Mouse (Mus musculus) intestine, embryonic 15.5 days (tissue): ENCODE measurements at regions not wholly inside any gene's neighbourhood (a gene's known extent, or its start where the extent isn't known, plus 50 kb on each side); places are given as distances from the start of the nearest gene placed in this dataset.

ENCODE experiments used
- ATAC-seq: fragments of 200-750 bp; cut with Nextera tagmentation; 2 replicates; pipeline ENCODE4 v1.8.0; 2017; ENCODE audit warnings: moderate TSS enrichment, moderate library complexity
- H3K27ac ChIP-seq: fragments of 300-500 bp; sonication (generic); 2 replicates; pipeline ENCODE4 v1.5.1; 2015; ENCODE audit warnings: mild to moderate bottlenecking, inconsistent platforms
- H3K27me3 ChIP-seq: fragments of 300-500 bp; sonication (generic); replicated peaks from 2 replicates; pipeline ENCODE4 v1.6.1; 2015; ENCODE audit warnings: inconsistent platforms
- H3K36me3 ChIP-seq: fragments of 300-500 bp; sonication (generic); 2 replicates; pipeline ENCODE4 v1.6.1; 2015; ENCODE audit warnings: inconsistent platforms
- H3K4me1 ChIP-seq: fragments of 300-500 bp; sonication (generic); replicated peaks from 2 replicates; pipeline ENCODE4 v1.6.1; 2015; ENCODE audit warnings: inconsistent platforms
- H3K4me2 ChIP-seq: fragments of 300-500 bp; sonication (generic); replicated peaks from 2 replicates; pipeline ENCODE4 v1.6.1; 2015; ENCODE audit warnings: mild to moderate bottlenecking, inconsistent platforms
- H3K4me3 ChIP-seq: fragments of 300-500 bp; sonication (generic); replicated peaks from 2 replicates; pipeline ENCODE4 v1.5.1; 2015; ENCODE audit warnings: inconsistent platforms
- H3K9ac ChIP-seq: fragments of 300-500 bp; sonication (generic); 2 replicates; pipeline ENCODE4 v1.6.1; 2015; ENCODE audit warnings: inconsistent platforms
- H3K9me3 ChIP-seq: fragments of 300-500 bp; sonication (generic); 2 replicates; pipeline ENCODE4 v1.6.1; 2016; ENCODE audit warnings: inconsistent platforms
- WGBS: fragments of 180-500 bp; shearing (Covaris S2); methylation state at CpG from one replicate; pipeline ENCODE4 v1.1.7; 2015; 5-methylcytosine and 5-hydroxymethylcytosine counted together

DNA sequence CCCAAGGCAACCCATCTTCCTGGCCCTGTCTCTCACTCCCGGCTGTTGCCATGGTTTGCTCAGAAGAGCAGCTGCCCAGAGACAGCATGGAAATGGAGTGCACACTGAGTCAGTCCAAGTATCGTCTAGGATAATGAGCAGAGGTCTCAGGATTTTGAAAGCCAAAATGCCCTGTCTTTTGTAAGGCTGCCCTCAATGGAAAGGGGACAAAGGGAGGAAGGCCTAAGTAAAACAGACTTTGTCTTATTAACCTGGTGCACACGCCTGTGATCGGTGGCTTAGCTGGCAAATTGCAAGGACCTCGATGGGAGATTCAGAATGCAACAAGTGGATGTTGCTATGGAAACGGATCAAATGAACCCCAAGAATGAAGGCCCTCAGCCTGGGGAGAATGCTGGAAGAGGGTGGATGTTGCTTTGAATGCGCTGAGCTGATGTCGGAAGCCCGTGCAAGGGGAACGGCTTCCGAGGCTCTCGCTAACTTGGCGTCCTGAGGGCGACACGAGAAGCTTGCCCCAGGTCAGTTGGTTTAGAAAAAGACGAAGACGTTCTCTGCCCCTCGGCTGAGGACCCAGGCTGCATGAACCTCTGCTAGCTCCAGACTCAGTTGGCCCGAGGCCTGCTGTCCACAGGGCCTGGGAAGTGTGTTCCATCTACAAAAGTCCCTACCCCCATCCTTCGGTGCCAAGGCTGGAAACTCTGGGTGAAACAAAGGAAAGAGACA, 107.8 kb upstream of the Nebl start:
- H3K27me3 ChIP-seq = no peaks in the 10 kb centered on the region
- H3K4me3 ChIP-seq = no peak overlapping the region
- no peaks in the 10 kb centered on the region for H3K36me3 ChIP-seq
- ATAC-seq = no peak
- no peak overlapping the region for H3K27ac ChIP-seq
- WGBS = 90% methylated on average over 20 of the region's 20 CpGs
- H3K4me2 ChIP-seq = no peak overlapping the region
- no peaks in the 10 kb centered on the region for H3K9me3 ChIP-seq
- H3K4me1 ChIP-seq = no peaks in the 10 kb centered on the region
- H3K9ac ChIP-seq = no peak overlapping the region

DNA sequence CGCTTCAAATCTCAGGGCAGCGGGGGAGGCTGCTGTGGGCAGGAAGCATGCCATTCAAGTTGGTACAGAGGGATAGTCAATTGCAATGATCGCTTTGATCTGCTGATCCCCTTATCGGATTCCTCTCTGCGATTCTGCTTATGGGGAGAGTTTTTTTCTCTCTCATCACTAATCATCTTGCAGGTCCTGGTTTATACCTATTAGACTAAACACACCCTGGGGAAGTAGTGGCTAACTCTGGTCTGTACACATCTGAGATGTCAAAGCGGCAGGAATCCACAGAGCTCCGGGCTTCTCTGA, 107.1 kb upstream of the Nebl start:
- Histone ChIP-seq H3K27ac (no peak overlapping the region), H3K9me3 (no peaks in the 10 kb centered on the region), H3K36me3 (no peaks in the 10 kb centered on the region), H3K4me2 (no peak overlapping the region), H3K27me3 (no peaks in the 10 kb centered on the region), H3K4me3 (no peak overlapping the region), H3K4me1 (no peaks in the 10 kb centered on the region), H3K9ac (no peak overlapping the region)
- WGBS = 82% methylated on average over 7 of the region's 7 CpGs
- no peak for ATAC-seq

DNA sequence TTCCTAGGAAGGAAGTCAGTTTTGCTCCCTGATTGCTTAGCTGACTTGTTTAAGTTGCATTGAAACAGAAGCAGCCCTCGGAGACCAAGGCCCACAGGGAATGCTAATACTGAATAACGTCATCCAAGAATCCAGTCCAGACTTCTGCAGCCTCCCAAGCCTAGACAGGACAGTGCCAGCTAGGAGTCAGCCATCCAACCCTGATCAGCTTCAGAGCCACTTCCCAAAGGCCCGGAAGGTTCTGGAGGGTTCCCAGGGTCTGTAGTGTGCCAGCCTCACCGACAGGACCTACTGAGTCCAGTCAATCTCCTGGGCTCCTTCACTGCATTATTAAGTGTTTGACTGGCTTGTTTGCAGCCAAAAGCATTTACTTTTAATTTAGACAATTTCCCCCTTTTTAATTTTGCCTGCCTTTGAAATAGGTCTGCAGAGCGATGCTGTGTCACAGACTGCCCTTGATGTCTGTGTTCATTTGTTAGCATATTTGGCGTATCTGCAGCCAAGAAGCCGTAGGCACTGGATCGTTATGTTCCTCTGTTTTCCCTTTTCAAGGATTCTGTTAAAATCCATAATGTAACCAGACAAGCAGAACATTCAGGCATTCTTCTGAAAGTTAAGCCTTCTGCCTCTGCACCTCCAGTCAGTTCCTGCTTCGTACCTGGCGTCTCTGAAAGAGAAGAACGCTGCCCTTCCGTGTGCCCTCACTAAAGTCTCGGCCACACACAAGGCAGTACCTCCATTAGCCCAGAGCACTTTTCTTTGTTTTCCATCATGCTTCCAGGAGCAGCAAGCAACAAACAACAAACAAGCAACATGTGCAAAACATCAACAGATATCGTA, 106.5 kb upstream of the Nebl start:
- Histone ChIP-seq H3K9ac (no peak overlapping the region), H3K27me3 (no peaks in the 10 kb centered on the region), H3K36me3 (no peaks in the 10 kb centered on the region), H3K4me3 (no peak overlapping the region), H3K4me2 (no peak overlapping the region), H3K9me3 (no peaks in the 10 kb centered on the region), H3K27ac (no peak overlapping the region), H3K4me1 (no peaks in the 10 kb centered on the region)
- 80% methylated on average over 14 of the region's 14 CpGs for WGBS
- ATAC-seq = no peak

DNA sequence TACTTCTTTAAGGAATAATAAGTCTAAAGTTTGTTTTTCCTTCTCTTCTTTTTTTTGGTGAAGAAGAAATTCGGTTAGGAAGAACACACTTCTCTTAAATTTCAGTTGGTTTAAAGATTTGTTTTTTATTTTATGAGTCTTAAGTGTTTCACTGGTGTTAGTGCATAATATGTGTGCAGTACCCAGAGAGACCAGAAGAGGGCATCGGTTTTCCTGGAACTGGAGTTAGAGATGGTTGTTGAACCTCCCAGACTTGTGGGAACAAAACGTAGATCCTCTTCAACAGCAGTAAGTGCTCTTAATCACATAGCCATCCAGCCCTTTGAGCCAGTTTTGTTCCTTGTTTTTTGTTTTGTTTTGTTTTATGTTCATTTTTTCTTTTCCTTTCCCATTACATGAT, 101.5 kb upstream of the Nebl start:
- no peak for ATAC-seq
- 82% methylated on average over 3 of the region's 3 CpGs for WGBS
- no peak overlapping the region for H3K4me2 ChIP-seq
- H3K9ac ChIP-seq = no peak overlapping the region
- no peaks in the 10 kb centered on the region for H3K36me3 ChIP-seq
- no peaks in the 10 kb centered on the region for H3K27me3 ChIP-seq
- no peaks in the 10 kb centered on the region for H3K4me1 ChIP-seq
- no peak overlapping the region for H3K4me3 ChIP-seq
- no peak overlapping the region for H3K27ac ChIP-seq
- H3K9me3 ChIP-seq = no peaks in the 10 kb centered on the region

DNA sequence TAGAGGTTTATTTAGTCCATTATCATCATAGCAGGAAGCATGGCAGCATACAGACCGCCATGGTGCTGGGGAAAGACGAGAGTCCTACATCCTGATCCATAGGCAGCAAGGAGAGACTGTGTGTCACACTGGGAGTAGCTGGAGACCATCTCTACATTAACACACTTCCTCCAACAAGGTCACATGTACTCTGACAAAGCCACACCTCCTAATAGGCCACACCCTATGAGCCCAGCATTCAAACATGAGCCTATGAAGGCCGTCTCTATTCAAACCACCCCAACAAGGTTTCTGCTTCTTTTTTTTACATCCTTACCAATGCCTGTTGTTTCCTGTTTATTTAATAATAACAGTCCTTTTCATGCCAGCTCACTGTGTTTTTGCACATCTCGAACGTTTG, 99.0 kb upstream of the Nebl start:
- ATAC-seq = no peak
- Histone ChIP-seq H3K9ac (no peak overlapping the region), H3K27me3 (no peaks in the 10 kb centered on the region), H3K36me3 (no peaks in the 10 kb centered on the region), H3K4me2 (no peak overlapping the region), H3K9me3 (no peaks in the 10 kb centered on the region), H3K4me3 (no peak overlapping the region), H3K4me1 (no peaks in the 10 kb centered on the region), H3K27ac (no peak overlapping the region)
- WGBS = 85% methylated on average over 5 of the region's 5 CpGs

DNA sequence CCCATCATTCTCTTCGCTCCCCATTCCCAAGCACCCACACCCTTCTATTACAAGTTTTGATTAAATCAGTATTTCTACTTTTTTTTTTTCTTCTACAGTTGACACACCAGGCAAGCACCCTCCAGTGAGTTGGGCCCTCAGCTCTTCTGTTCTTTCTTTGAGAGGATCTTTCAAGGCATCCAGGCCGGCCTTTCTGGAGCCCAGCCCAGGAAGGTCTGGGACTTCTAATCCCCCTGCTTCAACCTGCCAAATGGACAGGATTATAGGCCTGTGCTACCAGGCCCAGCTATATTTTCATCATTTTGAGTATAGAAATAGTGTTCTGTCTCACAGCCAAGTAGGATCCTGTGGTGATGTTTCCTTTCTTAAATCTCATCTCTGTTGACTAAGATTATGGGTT, 94.0 kb upstream of the Nebl start:
- Histone ChIP-seq H3K36me3 (no peaks in the 10 kb centered on the region), H3K9me3 (no peaks in the 10 kb centered on the region), H3K9ac (no peak overlapping the region), H3K4me2 (no peak overlapping the region), H3K4me3 (no peak overlapping the region), H3K27me3 (no peaks in the 10 kb centered on the region), H3K27ac (no peak overlapping the region), H3K4me1 (no peaks in the 10 kb centered on the region)
- ATAC-seq = no peak
- whole genome bisulfite sequencing = 87% methylated on average over 2 of the region's 2 CpGs

DNA sequence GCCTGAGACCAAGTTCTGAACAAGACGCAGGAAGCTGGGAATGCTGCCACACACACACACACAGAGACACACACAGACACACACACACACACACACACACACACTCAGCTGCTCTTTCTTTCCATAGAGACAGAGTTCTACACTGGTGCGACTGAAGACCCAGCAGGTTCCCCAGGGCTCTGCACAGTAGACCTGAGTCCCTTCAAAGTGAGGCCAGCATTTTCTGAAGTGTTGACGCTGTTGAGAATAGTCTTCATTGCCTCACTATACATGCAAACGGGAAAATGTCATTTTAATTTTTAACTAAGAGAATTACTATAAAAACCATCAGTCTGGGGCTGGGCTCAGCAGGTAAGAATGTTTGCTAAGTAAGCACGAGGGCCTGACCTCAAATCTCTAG, 92.9 kb upstream of the Nebl start:
- H3K36me3 ChIP-seq = no peaks in the 10 kb centered on the region
- ATAC-seq = no peak; the same call in 1 of the 2 replicates
- H3K4me1 ChIP-seq = no peaks in the 10 kb centered on the region
- no peak overlapping the region for H3K4me3 ChIP-seq
- H3K9ac ChIP-seq = no peak overlapping the region
- 67% methylated on average over 5 of the region's 5 CpGs for WGBS
- no peaks in the 10 kb centered on the region for H3K27me3 ChIP-seq
- no peaks in the 10 kb centered on the region for H3K9me3 ChIP-seq
- H3K4me2 ChIP-seq = no peak overlapping the region
- H3K27ac ChIP-seq = no peak overlapping the region

DNA sequence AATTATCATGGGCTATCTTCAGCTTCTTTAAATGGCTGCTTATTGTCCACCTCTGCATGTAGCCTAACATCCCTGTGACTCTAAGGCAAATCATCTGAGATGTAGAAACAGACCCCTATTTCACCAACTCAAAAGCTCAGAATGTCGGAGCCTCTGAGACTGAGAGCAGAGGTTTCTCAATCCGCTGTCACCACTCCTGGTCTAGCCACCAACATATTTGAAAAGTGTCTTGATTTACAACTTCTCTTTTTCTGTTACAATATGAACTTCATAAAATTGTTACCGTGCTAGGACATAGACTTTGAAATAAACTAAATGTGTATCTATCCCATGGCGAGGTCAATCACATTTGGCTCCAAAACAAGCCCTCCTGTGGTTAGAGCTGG, 91.3 kb upstream of the Nebl start:
- no peak overlapping the region for H3K9ac ChIP-seq
- H3K36me3 ChIP-seq = no peaks in the 10 kb centered on the region
- 82% methylated on average over 4 of the region's 4 CpGs for WGBS
- no peak overlapping the region for H3K27ac ChIP-seq
- H3K9me3 ChIP-seq = no peaks in the 10 kb centered on the region
- no peak for ATAC-seq
- H3K4me3 ChIP-seq = no peak overlapping the region
- no peak overlapping the region for H3K4me2 ChIP-seq
- no peaks in the 10 kb centered on the region for H3K27me3 ChIP-seq
- no peaks in the 10 kb centered on the region for H3K4me1 ChIP-seq

DNA sequence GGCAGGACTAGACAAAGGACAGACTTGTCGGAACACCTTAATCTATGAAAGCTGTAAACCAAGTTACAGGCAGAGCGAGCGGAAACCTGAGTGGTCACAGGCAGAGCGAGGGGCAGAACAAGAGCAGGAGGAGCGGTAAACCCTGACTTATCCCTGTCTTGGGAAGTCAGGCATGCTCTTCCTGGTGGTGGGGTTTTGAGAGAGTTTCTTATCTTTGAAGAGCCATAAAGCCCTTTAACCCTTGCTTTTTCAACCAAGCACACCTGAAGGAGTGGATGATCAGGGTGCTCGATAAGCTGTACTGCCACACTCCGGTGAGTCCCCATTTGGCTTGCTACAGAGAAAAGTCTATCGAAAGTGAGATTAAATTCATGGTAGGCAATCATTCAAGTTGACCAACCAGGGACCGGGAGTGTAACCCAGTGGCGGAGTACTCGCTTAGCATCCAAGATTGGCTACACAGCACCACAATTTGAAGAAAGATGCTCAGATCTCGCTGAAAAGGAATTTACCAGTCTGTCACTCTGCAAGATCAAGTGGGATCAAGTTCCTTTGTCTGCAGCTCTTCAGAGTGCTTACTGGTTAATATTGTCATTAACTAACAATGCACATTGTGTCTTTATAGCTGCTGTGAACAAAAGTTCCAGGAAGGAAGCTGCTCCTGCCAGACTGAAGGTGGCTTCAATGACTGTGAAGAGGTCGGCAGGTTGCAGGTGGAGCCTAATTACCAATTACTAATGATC, 90.8 kb upstream of the Nebl start:
- H3K27ac ChIP-seq = no peak overlapping the region
- H3K9ac ChIP-seq = no peak overlapping the region
- H3K4me1 ChIP-seq = no peaks in the 10 kb centered on the region
- 70% methylated on average over 13 of the region's 13 CpGs for WGBS
- 0 out of 2 replicates have a peak overlapping the region, but pooled peaks have one; percentile 13 for H3K4me2 ChIP-seq
- ATAC-seq = peak; percentile 76
- H3K36me3 ChIP-seq = no peaks in the 10 kb centered on the region
- H3K27me3 ChIP-seq = no peaks in the 10 kb centered on the region
- no peaks in the 10 kb centered on the region for H3K9me3 ChIP-seq
- H3K4me3 ChIP-seq = no peak overlapping the region

DNA sequence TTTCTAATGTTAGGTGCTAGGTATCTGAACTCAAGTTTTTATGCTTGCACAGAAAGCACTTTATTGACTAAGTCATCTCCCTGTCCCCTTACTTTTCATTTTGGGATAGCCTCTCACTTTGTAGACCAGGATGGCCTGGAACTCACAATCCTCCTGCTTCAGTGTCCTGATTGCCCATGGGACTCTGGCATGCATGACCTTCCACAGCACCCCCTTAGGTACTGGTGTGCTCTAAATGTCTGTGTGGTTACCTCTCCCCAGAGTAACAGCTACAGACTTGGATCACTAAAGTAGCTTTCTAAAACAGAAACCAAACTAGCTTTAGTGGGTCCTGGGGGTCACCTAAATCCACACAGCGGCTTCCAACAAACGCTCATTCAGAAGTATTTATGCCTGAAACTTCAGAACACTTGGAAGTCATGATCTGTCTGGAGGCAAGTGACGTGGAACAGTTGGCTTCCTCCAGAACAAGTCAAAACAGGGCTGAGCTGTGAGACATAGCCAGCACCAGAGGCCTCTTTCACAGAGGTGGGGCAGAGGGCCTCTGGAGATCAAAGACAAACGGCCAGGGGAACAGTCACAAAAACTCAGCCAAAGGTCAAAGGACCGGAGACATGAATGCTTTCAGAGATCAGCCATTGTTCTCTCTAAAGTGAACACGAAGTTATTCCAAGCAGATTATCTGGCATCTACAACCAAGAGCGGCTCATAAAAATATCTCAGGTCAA, 80.8 kb upstream of the Nebl start:
- Histone ChIP-seq H3K27me3 (no peaks in the 10 kb centered on the region), H3K36me3 (no peaks in the 10 kb centered on the region), H3K4me3 (no peak overlapping the region), H3K27ac (no peak overlapping the region), H3K9me3 (no peaks in the 10 kb centered on the region), H3K4me1 (no peaks in the 10 kb centered on the region), H3K4me2 (no peak overlapping the region), H3K9ac (no peak overlapping the region)
- 28% methylated on average over 7 of the region's 7 CpGs for WGBS
- peak; percentile 93 for ATAC-seq
